Mouse (Mus musculus) yolk sac, embryonic 10.5 days (tissue): ENCODE results near the gene Borcs7.

ENCODE experiments used
- DNase-seq: peaks from one replicate; pipeline ENCODE4 v3.0.0-alpha.2; 2017; ENCODE audit warnings: low spot score

Borcs7 gene

DNA sequence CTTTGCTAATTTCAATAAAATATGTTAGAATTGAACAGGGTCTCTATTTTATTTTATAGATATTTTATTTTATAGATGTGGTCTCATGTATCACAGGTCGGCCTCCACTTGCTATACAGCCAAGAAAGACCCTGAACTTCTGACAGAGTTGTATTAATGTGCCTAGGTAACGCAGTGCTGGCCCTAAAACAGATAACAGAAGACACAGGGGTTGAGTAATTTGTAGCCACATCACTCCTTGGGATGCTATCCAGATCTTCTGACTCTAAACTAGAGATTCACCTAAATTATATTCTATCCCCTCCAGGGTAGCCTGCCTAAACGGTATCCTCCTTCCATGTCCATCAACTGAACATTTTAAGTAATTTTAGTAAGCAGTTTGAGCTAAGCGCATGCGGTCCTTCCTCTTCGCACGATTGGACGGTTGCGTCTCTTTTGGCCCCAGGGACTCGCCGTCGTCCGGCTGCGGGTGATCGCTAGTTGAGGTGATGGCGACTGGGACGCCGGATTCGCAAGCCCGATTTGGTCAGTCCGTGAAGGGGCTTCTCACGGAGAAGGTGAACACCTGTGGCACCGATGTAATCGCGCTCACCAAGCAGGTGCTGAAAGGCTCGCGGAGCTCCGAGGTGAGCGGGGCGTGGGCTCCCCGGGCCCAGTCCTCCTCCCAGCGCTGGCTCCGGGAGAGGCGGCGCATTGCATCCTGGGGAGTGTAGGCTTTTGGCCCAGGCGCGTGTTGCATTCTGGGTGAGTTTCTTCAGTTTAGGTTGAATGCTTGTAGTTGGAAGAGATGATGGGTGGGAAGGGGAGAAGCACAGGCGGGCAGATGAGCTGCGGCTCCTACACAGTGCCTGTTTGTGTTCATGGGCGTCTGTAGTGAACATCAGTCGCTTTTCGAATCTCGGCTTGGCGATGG, at the start of gene Borcs7:
Borcs7 (plus strand) TSS at position 447 of the 913 bp plus-strand sequence.
- DNase-seq, result peak; percentile 91

GRCm38 (mm10) chr19:46640780-46641179, 48.9 kb upstream of the Borcs7 start:
- no peak for DNase-seq

DNA sequence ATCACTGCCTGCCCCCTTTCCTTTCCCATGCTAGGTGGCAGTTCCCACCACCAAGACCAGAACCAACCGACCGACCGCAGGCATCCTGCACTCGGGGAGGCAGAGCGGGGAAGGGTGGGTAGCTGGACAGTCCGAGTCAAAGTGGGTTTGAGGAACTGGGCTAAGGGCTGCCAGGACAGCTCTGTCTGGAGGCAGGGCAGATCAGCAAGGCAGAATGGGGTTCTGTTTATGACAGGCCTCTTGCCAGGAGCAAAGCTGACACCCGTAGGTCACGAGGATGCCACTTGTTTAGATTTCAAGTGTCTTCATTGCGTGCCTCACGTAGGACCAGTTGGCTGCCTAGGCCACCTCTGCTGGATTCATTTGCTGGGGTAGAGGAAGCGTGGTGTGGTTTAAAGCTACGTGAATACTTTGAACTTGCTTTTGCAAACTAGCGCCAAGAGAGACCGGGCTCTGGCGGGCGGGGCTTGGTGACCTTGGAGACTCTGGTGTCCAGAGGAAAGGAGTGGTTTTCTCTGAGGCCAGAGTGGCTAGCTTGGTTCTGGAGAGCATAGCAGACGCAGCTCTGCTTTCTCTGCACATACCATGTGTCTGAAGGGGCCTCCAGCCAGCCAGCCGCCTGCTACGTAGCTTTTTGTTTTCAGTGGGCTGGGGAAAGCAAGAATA, 48.2 kb upstream of the Borcs7 start:
- DNase-seq, result peak; percentile 79

DNA sequence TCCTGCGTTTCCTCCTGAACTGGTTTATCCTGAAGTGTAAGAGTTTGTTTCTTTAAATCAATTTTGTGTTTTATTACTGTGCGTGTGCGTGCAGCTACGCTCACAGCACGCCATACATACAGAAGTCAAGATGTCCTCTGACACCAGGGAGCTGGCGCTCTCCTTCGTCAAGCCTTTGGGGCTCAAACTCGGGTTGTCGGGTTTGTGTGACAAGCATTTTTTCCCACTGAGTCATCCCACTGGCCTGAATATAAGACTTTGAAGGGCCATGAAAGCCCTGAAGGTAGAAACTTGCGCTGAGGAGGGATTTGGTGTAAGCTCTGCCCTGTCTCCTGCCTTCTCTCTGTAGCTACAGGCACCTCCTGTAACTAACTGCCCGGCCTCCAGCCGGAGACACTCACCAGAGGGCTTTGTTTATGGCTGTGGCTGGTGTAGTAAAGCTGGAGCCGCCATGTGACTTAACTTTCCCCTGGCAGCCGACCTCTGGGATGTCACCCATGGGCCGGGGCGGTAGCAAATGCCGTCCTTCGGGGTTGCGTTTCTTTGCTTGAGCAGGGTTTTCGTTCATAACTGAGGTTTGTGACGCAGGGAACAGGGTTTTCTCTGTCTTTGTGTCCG, 47.5 kb upstream of the Borcs7 start:
- no peak for DNase-seq

GRCm38 (mm10) chr19:46643236-46643635, 46.5 kb upstream of the Borcs7 start:
- no peak for DNase-seq

DNA sequence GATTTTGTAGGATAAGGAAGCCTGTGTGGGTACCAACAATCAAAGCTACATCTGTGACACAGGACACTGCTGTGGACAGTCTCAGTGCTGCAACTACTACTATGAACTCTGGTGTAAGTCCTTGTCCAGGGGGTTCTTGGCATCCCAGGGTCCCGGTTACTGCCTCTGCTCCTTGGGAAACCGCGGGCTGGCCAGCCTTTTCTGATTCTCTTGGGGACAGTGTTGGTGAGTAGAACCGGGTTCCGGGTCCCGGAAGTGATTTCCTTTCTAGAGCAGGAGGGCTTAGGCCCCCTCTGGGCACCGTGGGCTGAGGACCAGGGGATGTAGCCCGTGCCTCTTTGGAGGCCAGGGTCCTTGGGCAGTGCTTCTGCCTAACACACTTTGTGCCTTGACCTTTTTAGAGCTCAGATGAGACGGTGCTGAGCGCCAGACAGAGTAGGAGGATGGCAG, 45.3 kb upstream of the Borcs7 start:
- no peak for DNase-seq

- no peak for DNase-seq
These were observed 44.7 kb upstream of the Borcs7 start for GRCm38 (mm10) chr19:46644793-46645602.

DNA sequence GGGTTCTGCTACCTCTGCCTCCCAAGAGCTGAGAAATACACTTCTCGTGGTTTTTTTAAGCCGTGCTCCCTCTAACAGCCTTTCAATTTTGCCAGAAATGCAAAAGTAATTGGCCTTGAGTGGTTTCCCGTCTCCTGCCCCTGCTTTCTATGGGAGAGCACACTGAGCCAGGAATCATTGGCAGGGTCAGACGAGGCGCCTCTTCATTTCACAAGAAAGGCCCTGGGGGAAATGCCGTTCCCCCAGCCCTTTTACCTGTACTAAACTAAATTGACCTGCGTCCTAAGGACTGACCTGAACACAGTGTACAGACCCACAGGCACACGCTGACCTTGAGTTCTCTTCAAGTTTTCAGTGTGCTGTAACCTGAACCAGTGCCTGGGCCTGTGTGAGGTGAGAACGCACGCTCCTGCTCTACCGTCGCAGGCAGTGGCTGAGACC, 43.6 kb upstream of the Borcs7 start:
- DNase-seq, result no peak

GRCm38 (mm10) chr19:46647254-46647653, 42.5 kb upstream of the Borcs7 start:
- DNase-seq, result no peak

DNA sequence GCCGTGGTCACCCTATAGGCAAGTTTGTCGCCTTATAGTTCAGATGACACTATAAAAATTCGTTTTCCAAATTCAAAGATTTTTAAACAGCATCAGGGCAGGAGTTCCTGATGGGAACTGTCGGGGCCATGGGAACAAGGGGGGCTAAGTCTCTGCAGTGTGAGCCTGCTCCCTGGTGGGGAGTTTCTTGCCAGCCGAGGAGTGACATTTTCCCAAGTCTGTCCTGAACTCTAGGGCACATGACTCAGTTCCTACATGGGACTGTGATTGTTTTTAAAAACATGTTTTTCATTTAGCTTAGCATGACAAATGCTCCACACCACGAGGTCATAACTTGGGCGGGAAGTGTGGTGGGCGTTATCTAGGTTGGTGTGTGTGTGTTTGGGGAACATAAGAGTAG, 41.9 kb upstream of the Borcs7 start:
- DNase-seq, result no peak

- no peak for DNase-seq
These were observed 41.1 kb upstream of the Borcs7 start for GRCm38 (mm10) chr19:46648565-46648964.

DNA sequence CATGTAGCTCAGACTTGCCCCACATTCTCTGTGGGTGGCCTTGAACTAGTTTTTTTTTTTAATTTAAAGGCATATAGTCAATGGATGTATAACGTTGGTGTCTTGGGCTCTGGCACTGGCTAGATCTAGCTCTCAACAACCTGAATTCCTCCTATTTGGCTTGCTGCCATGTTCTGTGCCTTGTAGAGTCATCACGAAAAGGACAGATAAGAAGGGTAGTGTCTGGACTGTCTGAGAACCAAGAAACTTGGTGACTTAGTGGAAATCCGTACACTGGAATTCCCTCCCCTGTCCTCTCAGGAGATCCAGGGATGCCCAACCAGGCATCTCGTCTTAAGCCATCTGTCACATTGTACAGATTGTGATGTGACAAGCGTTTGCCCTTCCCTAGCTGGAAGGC, 36.5 kb upstream of the Borcs7 start:
- DNase-seq, result no peak

GRCm38 (mm10) chr19:46653616-46654235, 36.0 kb upstream of the Borcs7 start:
- no peak for DNase-seq

- no peak for DNase-seq
These were observed 34.1 kb upstream of the Borcs7 start for GRCm38 (mm10) chr19:46655626-46656025.

GRCm38 (mm10) chr19:46656151-46656840, 33.4 kb upstream of the Borcs7 start:
- DNase-seq, result no peak

DNA sequence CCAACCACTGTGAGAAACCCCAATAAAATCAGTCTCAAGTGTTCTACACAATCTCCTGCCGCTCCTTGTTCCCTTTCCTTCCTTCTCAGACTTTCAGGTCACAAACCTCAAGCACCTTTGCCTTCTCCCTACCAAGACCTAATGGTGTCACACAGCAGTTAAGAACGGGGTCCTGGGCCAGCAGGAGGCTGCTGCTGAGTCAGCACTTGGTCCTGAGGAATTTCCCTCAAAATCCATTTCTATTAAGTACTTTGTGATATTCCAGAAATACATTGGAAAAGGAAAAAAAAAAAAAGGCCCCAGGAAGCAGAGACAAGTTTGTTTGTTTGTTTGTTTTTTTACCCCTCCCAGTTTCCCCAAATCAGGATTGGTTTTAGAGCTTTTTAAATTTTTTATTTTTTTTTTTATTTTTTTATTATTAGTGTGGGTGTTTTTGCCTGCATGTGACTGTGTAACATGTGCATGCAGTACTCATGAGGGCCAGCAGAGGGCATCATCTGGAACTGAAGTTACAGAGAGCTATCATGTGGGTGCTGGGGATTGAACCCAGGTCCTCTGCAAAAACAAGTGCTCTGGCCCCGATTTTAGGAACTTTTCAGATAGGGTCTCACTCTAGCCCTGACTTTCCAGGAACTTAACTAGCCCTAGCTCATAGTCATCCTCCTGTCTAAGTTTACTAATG, 32.2 kb upstream of the Borcs7 start:
- no peak for DNase-seq

GRCm38 (mm10) chr19:46658348-46658747, 31.4 kb upstream of the Borcs7 start:
- DNase-seq, result no peak

DNA sequence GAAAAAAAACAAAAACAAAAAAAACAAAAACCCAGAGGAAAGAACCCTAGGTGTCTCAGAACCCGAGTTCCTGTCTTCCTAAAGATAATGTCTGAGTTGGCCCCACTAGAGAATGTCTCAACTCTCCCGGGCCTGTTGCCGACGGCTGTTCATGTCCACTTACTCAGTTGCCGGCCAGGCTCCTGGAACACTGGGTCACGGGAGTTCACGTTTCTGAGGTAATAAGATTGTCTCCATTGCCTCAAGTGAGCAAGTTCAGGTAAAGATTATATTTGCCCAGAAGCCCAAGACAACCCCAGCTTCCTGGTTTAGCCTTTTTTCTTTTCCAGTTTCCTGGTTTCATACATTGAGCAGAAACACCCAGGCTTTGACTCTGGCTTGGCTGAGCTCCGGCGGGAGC, 30.9 kb upstream of the Borcs7 start:
- DNase-seq, result no peak

GRCm38 (mm10) chr19:46661511-46661910, 28.2 kb upstream of the Borcs7 start:
- DNase-seq, result no peak

GRCm38 (mm10) chr19:46662214-46662613, 27.5 kb upstream of the Borcs7 start:
- no peak for DNase-seq
